Mouse (Mus musculus) ES-E14 (cell line): ENCODE data around the gene Hspb7. TPM values are rescaled to one million over a fixed set of nuclear protein-coding genes. Genes with fewer than 3 reads are reported as not detected.

Experiments used
- DNase-seq: peaks from one replicate; pipeline ENCODE4 v3.0.0-alpha.2; 2013; ENCODE audit warnings: low read depth, low spot score
- H3K27ac ChIP-seq: 2 replicates; pipeline ENCODE4 v1.5.1; 2012; ENCODE audit warnings: low read depth, mild to moderate bottlenecking, low read length, moderate library complexity, mixed read lengths; ENCODE audit not compliant: poor library complexity, insufficient read depth, severe bottlenecking
- H3K36me3 ChIP-seq: 2 replicates; pipeline ENCODE4 v1.6.1; 2012; ENCODE audit warnings: mild to moderate bottlenecking, low read length, moderate library complexity, mixed read lengths; ENCODE audit not compliant: control insufficient read depth, poor library complexity, insufficient read depth, severe bottlenecking
- H3K4me1 ChIP-seq, 2 experiments: fragments of 150-350 bp in 1 of 2; sonication (generic) in 1 of 2; 2 replicates each; pipeline ENCODE4 v1.6.1; 2012; ENCODE audit warnings: low read length in 2 of 2, mild to moderate bottlenecking in 1 of 2, mixed read lengths in 1 of 2; ENCODE audit not compliant: control insufficient read depth in 2 of 2, insufficient read depth in 2 of 2, poor library complexity in 1 of 2
- H3K4me3 ChIP-seq, 2 experiments: fragments of 150-350 bp in 1 of 2; sonication (generic) in 1 of 2; 2 replicates each; pipeline ENCODE4 v1.5.1; 2012; ENCODE audit warnings: low read length in 2 of 2, low read depth in 1 of 2, mild to moderate bottlenecking in 1 of 2, mixed read lengths in 1 of 2; ENCODE audit not compliant: insufficient read depth in 1 of 2, poor library complexity in 1 of 2, severe bottlenecking in 1 of 2
- H3K9ac ChIP-seq: 2 replicates; pipeline ENCODE4 v1.6.1; 2012; ENCODE audit warnings: low read depth, mild to moderate bottlenecking, low read length, mixed read lengths; ENCODE audit not compliant: poor library complexity, insufficient read depth, severe bottlenecking
- H3K9me3 ChIP-seq: fragments of 150-350 bp; sonication (generic); 2 replicates; pipeline ENCODE4 v1.6.1; 2012; ENCODE audit warnings: low read depth, mild to moderate bottlenecking, low read length; ENCODE audit not compliant: control insufficient read depth, insufficient read depth
- CHD2 ChIP-seq: IDR thresholded peaks from 2 replicates; pipeline ENCODE4 v1.6.1; 2014; ENCODE audit warnings: mild to moderate bottlenecking, low read depth, low read length, inconsistent platforms
- HCFC1 ChIP-seq: IDR thresholded peaks from 2 replicates; pipeline ENCODE4 v1.6.1; 2012; ENCODE audit warnings: low read length, inconsistent platforms, borderline replicate concordance; ENCODE audit not compliant: insufficient read depth
- MAFK ChIP-seq: IDR thresholded peaks from 2 replicates; pipeline ENCODE4 v1.6.1; 2014; ENCODE audit warnings: mild to moderate bottlenecking, low read depth, low read length, inconsistent platforms; ENCODE audit not compliant: insufficient read depth
- ZC3H11A ChIP-seq: IDR thresholded peaks from 2 replicates; pipeline ENCODE4 v1.6.1; 2012; ENCODE audit warnings: low read depth, mild to moderate bottlenecking, inconsistent platforms, low read length, borderline replicate concordance
- ZNF384 ChIP-seq: IDR thresholded peaks from 2 replicates; pipeline ENCODE4 v1.6.1; 2012; ENCODE audit warnings: low read depth, low read length, inconsistent platforms
- in situ Hi-C, 2 experiments: fragments of 600-800 bp; cut with MboI; formaldehyde crosslinking; loops; one replicate each; pipeline ENCODE4 v1.15.1; 2025; ENCODE audit warnings: low sequenced_read_pairs in 2 of 2, inconsistent platforms in 1 of 2; ENCODE audit not compliant: unreplicated experiment in 2 of 2
- total RNA-seq: library from RNA; depleted of rRNA; stranded (reverse); fragments of 300-350 nt; gene quantifications from 2 replicates; pipeline ENCODE4 v1.2.3, GENCODE M21; 2012

Gene Hspb7
- total RNA-seq, 1 experiment = not detected

- TF ChIP-seq HCFC1 (no peak), ZNF384 (no peak), MAFK (no peak), CHD2 (no peak), ZC3H11A (no peak)
- H3K4me3 ChIP-seq = no peak overlapping the region
- in situ Hi-C loops = no loop called here
- H3K9me3 ChIP-seq = no peaks in the 10 kb centered on the region
- H3K27ac ChIP-seq = no peak overlapping the region
- peaks cover 6% of the 10 kb centered on the region; the same call in 1 of the 2 replicates for H3K36me3 ChIP-seq
- H3K4me1 ChIP-seq = peaks cover 2 to 16% of the 10 kb centered on the region in 2 experiments; a peak in 3 of 4 replicates
- DNase-seq = no peak
- no peak overlapping the region for H3K9ac ChIP-seq
Measured at GRCm38 (mm10) chr4:141458888-141459287, 38.3 kb downstream of the Hspb7 start.

- no peak overlapping the region for H3K9ac ChIP-seq
- no peaks in the 10 kb centered on the region for H3K9me3 ChIP-seq
- peaks cover 7% of the 10 kb centered on the region; the same call in 1 of the 2 replicates for H3K36me3 ChIP-seq
- in situ Hi-C loops = no loop called here
- TF ChIP-seq CHD2 = no peak
- peaks cover 2 to 16% of the 10 kb centered on the region in 2 experiments; a peak in 3 of 4 replicates for H3K4me1 ChIP-seq
- H3K4me3 ChIP-seq = no peak overlapping the region
- no peak for DNase-seq
- no peak overlapping the region for H3K27ac ChIP-seq
Measured at GRCm38 (mm10) chr4:141459766-141460165, 39.2 kb downstream of the Hspb7 start.

DNA sequence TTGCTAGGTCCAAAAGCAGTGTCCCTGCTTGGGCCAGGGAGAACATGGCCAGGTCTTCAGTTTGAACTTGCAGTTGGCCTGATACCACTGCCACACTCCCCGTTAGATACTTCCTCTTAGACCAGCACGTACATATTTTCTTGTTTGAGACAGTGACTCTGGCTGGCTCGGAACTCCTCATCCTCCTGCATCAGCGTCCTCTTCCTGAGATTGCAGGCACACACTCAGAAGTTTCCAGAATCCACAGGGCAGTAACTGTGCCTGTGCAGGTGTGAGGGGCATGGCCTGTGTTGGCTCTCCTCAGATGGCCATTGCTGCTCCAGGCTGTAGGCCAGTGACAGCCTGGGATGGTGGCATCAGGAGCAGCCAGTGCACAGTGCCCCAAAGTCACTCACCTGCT is 39.9 kb downstream of the Hspb7 start:
- Histone ChIP-seq H3K4me3 (no peak overlapping the region), H3K9ac (no peak overlapping the region), H3K27ac (no peak overlapping the region), H3K4me1 (peaks cover 2 to 17% of the 10 kb centered on the region in 2 experiments; a peak in 3 of 4 replicates), H3K36me3 (peaks cover 12% of the 10 kb centered on the region), H3K9me3 (no peaks in the 10 kb centered on the region)
- DNase-seq = no peak
- TF ChIP-seq CHD2 (no peak), ZNF384 (no peak)
- in situ Hi-C loops = no loop called here

- no peaks in the 10 kb centered on the region for H3K9me3 ChIP-seq
- H3K4me3 ChIP-seq = no peak overlapping the region
- no peak overlapping the region for H3K9ac ChIP-seq
- peaks cover 18% of the 10 kb centered on the region for H3K36me3 ChIP-seq
- no peak for TF ChIP-seq HCFC1
- no peak for TF ChIP-seq ZNF384
- no peak for TF ChIP-seq ZC3H11A
- no peak for TF ChIP-seq CHD2
- no peak for TF ChIP-seq MAFK
- H3K4me1 ChIP-seq = peaks cover 2 to 20% of the 10 kb centered on the region in 2 experiments; a peak in 3 of 4 replicates
- H3K27ac ChIP-seq = no peak overlapping the region
- no peak for DNase-seq
- in situ Hi-C loops = no loop called here
Measured at GRCm38 (mm10) chr4:141461088-141461487, 40.5 kb downstream of the Hspb7 start.

DNA sequence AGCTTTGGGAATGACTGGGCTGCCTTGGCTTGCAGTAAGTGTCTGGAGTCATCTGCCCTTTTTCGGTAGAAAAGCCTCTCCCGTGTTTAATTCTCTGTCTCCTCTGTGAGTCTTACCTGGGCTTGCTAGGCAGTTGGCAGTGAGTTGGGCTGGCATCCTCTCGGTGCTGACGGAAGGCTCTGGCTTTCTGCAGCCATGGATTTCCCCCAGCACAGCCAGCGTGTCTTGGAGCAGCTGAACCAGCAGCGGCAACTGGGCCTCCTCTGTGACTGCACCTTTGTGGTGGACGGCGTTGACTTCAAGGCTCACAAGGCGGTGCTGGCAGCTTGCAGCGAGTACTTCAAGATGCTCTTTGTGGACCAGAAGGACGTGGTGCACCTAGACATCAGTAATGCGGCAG is 41.0 kb downstream of the Hspb7 start:
- TF ChIP-seq MAFK (no peak), ZC3H11A (no peak), HCFC1 (no peak), CHD2 (no peak), ZNF384 (no peak)
- in situ Hi-C loops = no loop called here

More for the DNA sequence above, 41.0 kb downstream of the Hspb7 start:
- Histone ChIP-seq H3K4me1 (peaks cover 2 to 20% of the 10 kb centered on the region in 2 experiments; a peak in 3 of 4 replicates), H3K9me3 (no peaks in the 10 kb centered on the region), H3K4me3 (no peak overlapping the region), H3K9ac (no peak overlapping the region), H3K27ac (no peak overlapping the region), H3K36me3 (peaks cover 23% of the 10 kb centered on the region)
- no peak for DNase-seq
